Mouse (Mus musculus) spleen, postnatal 10 days (tissue): ENCODE data around the gene Fam149a.

Experiments used
- DNase-seq, 2 experiments: peaks; one replicate each; pipeline ENCODE4 v3.0.0; 2021 to 2022; ENCODE audit warnings: low spot score in 2 of 2

Gene Fam149a

DNA sequence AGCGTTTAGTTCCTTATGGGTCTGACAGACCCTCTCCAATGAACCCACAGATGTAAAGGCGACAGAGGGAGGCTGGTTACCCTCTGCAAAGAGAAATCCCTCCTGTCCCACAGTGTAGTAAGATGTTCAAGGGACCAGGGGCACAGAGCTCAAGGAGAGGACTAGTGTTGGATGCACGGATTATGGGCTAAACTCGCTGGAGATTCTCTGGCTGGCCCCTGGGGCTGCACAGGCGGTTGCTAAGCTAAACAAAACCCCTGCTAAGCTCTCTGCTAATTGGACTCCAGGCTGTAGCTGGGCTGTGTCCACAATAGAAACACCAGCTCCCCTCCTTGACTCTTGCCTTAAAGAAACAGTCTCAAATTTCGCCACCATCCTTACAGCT is at the start of gene Fam149a:
TSS of gene Fam149a (minus strand) at position 329 of the 385 bp plus-strand sequence.
- no peak for DNase-seq

DNA sequence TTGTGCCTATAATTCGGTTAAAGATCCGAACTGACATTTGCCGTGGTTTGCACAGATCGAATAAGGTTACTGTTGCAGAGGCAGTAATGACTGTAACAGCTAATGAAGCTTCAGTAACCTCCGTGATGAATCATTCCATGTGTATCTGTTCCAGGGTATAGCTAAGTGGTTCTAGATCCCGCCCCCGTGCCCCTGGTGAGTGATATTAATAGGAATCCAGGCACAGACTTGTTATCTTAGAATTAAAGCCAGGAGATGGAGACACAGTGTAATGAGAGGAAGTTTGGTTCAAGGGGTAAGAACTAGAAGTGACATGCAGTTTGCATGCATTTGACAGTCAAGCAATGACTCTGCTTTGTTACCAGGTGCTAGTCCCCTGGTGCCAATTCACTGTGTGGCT is 38.1 kb upstream of the Fam149a start:
- DNase-seq = no peak

DNA sequence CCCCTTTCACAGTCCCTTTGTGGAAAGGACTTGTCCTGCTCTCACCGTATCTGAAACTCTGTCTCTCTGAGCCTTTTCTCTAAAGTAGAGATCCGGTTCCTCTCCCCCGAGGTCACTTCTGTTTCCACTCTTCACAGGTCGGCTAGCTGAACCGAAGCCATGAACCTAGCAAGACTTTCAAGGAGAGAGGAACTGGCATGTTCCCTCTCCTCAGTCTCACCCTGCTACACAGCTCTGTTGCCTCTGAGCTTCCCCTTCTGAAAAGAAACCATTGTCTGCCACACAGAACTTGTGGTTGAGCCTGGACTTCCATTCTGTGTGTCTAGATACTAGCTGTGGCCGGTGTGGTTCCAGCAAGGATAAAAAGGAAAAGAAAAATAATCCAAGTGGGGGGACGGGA is 32.9 kb upstream of the Fam149a start:
- peak; percentile 3 to 17 for DNase-seq

DNA sequence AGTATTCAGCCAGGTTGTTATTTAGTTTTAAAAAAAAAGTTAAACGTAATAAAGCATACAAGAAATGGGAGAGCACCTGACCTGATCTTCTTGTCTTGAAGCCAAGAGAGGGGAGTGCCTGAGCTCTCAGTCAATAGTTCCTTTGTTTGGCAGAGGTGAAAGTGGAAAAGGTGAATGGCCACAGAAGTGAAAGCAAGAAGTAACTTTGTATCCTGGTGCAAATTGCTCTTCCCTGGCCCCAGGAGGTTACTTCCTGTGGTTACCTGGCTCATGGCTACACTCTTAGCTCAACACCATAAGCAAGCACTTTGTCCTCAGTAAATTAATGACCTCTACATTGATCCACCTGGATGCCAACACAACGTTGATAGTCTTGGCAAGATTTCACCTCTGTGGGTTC is 28.8 kb upstream of the Fam149a start, which contains the start of gene Tlr3:
TSS of gene Tlr3 (minus strand) at position 199 of the 400 bp plus-strand sequence.
- no peak for DNase-seq

DNA sequence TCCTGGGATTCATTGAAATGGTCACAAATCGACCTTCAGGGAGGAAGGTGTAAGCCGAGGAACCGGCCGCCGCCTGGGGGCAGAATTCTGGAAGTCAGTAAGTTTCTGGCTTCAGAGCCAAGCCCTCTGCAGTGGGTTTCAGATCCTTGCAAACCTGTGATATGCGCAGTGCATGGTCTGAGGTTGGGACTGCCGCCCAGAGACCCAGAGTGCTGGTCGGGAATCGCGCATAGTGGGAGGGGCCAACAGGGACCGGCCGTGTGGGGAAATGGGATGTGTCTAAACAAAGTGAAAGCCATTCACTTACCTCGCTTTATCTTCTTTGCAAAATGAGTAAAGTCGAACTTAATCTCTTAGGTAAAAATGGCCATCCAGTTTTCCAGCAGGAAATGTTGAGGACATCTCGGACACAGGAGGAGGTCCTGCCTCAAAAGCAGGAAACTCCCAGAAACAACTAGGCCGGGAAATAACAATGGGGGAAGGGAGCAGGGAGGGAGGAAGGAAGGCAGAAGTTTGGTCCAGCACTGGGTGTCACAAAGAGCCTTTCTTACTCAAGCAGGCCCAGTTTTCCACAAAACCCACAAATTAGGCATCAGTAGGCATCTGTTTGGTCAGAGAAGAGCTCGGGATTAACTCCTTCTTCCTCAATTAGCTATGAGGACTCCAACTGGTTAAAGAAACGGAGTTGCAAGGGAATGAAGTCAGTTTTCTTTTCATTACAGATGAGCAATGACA is 28.2 kb upstream of the Fam149a start:
- peak; percentile 12 to 48 for DNase-seq

DNA sequence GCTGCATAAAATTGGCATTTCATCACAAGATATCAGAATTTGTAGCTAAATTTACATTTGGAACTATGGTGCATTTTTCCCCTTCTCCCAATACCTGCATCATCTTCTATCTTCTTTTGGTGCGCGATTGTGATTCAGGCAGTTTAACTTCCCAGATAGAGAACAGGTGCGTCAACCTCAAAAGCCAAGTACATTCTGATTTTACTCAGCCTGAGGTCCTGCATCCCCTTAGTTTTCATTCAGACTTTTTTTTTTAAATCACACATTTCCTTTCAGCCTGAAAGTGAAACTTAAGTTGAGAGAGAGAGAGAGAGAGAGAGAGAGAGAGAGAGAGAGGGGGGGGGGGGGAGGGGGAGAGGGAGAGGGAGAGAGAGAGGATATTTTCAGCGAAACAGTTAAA is 27.6 kb upstream of the Fam149a start:
- DNase-seq = no peak

DNA sequence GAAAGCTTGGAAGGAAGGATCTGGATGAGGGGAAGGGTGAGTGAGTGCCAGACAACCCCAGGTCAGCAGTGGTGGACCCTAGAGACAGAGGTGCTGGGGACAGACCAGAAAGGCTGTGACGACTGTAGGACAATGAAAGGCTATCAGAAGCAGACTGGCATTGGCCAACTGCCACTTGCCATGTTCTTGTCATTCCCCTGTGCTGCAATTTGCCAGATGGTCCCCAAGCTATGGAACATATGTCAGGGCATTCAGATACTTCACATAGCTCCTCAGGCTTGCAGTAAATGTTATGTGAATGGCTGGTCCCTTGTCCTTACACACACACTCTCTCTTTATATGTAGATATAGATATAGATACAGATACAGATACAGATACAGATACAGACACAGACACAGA is 1.2 kb upstream of the Fam149a start:
- no peak for DNase-seq

DNA sequence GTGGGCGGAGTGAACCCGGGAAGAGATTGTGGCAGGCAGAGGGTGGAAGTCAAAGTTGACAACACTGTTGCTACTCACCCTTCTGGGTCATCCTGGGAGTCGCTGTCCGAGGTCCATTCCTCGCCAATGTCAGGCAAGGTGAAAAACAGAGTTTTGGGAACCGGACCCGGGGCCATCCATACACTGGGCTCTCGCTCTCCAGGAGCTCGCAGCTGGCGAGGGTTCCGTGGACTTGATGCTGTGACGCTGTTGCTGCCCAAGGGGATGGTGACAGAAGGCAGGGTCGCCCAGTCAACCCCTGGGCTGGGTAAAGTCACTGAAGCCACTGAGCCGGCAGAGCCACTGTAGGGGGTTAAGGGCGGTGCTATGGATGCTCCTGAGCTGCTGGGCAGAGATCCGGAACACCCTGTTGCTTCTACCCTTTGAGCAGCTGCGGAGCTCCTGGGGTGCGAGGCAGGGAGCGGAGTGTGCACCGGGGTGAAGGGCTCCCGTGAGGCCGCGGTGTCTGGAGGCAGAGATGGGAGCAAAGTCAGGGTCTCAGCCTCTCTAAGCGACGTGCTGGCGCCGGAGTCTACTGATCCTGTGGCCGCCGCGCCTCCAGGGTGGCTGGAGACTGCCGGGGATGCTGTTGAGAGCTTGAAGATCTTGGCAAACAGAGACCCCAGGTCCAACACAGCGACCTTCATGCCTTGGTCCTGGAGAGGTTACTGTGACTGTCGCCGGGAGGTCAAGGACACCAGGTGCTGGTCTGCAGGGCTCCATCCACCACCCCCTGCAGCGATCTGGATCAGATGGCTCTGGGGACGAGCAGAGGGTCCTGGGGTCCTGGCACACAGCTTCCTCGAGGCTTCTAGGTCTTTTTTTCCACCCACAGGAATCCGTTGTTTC is 772 bp downstream of the Fam149a start:
- no peak for DNase-seq

DNA sequence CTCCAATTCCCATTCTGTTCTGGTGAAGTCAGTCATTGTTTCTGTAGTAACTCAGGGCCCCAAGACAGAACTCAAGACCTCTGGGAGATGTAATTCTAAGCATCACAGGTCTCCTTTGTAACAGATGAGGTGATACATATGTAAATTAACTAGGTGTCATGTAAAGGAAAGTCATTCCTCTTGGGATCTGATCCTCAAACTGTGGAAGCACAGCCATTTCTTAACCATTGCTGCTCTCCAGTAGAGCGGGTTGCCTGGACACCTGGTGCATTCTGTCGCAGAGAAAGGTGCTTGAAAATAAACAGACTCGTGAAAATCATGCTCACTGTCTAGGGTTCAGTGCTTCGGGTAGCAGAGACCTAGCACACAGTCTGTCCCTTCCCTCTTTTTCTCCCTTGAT is 1.5 kb downstream of the Fam149a start:
- no peak for DNase-seq

DNA sequence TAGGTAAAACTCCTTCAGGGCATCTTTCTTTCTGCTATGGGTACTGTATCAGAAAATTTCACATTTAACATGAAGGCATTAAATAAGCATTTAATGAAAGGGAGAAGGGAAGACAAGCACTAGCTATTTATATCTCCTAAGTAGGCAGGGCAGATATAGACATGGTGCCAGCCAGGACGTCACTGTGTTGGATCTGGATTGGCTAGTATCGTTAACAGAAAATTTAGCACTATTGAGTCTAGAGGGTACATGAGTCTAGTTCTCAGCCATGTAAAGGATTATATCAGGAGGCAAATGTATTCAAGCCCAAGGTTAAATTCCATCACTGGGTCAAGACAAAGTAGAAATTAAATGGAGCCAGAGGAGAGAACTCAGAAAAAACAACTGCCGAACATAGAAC is 8.0 kb downstream of the Fam149a start:
- DNase-seq = no peak

DNA sequence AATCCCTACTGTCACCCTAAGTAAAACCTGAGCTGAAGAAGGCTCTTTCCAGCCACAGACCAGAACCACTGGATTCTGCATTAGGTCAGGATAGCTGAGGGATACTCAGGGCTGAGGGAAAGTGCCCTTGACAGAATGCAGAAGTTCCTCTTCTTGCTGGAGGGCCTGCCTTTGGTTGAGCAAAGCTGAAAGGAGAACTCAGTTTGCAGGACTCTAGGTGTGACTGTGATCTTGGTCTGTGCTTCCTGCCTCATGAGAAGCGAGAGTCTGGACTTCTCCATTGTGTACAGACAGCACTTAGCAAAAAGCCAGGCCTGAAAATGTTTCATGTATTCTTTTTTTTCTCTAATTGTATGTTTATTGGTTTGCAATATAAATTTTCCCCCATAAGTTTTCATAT is 14.9 kb downstream of the Fam149a start:
- no peak for DNase-seq

DNA sequence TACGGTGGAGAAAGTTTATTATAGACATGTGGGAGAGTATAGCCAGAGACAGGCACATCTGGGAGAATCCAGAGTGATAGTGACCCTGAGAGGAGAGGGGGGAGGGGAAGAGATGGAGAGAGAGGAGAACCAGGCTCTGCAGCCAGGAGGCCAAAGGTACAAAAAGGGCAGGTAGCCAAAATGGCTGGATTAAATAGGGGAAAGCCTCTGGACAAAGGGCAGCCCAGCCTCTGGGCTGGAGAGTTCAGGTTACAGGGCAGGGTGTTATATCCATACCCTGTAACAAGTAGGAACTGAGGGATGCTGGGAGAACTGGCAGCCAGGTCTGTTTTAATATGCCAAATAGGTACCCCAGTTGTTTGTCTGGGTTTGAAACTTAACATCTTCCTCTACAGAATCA is 18.9 kb downstream of the Fam149a start:
- DNase-seq = no peak

DNA sequence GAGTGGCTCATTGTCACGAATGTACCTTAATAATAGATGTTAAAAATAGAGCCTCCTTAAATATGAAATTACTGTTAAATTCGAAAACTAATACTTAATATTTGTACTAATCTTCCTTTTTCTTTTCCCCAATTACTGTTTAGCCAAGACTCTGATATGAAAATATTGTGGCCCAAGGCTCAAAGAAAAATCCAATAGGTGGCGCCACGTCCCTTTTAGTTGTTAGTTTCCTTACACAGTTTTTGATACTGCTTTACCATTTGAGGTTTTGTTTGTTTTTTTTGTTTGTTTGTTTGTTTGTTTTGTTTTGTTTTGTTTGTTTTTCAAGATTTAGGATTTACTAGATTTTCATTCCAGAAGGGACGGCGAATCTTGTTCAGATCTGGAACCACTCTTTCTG is 19.8 kb downstream of the Fam149a start:
- DNase-seq = peak in 1 of 2 experiments; percentile 31

DNA sequence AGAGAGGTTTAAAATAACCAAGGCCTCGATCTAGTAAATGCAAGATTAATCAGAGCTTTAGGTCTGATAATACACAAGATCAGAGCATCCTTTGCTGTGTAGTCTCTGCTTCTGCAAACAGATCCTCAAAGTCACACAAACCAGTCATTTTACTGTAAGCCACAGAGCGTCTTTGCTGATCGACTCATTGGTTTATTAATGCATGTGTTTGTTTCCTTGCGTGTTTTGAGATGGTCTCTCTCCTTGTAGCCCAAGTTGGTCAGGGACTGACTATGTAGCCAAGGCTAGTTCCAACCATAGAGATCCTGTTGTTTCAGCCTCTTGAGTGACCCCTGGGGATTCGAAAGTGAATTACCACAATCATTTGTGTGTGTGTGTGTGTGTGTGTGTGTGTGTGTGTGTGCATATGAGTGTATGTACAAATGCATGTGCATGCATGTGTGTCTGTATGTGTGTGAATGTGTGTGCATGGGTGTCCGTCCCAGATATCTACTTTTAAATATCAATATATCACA is 22.9 kb downstream of the Fam149a start:
- DNase-seq = no peak

DNA sequence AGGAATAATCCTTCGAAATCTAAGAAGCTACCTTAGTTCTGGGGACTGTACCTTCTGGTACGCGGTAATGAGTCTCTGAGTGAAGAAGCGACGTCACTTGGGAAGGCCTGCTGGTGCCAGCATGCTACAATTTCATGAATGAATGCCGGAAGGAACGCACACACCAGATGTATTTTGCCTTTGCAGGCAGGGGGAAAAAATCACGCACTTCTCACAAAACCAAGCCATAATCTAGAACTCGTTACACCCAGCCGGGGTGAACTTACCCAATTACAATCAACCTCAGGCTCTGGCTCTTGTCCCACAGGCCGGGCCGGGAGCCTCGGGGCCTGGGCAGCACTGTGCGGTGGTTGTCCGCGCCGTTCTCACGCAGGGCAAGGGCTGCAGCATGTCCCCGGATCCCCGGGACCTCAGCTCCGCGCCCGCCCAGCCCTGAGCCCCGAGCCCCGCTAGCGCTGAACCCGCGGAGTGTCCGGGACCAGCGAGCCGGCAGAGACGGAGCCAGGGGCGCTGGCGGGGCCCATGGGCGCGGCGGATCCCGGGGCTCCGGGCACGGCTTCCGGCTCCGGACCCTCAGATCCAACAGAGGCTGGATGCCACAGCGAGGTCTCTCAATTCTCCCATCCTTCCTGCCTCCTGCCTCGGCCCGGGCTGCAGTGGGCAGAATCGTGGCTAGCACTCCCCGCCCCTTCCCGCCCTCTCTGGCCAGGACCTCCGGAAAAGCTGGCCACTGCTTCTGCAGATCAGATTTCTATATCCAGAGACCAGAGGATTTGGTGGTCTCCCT is 23.8 kb downstream of the Fam149a start:
- no peak for DNase-seq

DNA sequence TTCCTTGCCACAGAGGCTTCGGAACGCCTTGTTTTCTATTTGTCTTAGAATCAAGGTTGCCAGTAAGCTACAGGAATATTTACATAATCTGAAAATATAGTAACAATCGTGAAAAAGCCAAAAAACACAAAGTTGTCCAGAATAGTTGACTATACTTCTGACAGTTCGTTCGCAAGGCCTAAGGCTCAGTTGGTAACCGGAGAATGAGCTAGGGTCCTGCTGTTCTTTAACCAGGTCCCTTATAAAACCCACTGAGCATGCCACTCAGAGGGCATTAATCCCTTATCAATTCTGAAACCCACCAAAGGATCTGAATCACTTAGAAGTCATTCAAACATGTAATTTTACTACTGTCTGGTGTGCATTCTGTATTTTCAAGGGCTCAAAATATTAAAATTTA is 26.3 kb downstream of the Fam149a start:
- no peak for DNase-seq

DNA sequence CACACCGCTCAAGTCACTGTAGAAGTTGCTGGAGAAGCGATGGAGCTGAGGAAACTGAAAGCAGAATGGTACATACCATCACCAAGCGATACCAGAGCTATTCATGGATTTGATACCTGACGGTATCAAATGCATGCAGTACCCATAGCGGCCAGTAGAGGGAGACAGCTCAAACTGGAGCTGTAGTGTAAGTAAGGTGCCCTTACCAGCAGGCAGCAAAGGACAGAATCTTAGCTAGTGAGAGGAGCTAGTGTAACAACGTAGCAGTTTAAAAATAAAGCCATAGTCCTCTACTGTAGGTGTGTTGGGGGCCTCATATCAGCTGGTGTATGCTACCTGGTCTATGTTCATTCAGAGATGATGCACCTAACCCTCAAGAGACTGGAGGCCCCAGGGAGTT is 37.1 kb downstream of the Fam149a start:
- peak; percentile 20 to 68 for DNase-seq

DNA sequence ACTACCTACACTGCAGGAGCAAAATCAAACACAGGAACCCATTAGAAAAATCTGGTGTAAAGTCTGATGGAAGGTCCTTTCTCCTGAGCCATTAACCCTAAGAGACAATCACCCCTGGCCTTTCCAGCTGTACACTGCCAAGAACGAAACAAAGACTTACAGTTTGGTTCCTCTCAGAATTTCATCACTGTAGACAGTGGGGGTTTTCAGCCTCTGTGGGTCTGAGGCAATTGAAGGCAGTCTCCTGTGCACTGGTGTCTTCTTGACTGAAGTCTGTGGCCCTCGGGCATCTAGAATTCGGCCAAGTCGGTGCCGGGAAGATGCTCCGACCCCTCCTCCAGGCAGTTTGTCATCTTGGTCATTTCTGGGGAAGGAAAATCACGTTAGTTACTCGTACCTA is 37.8 kb downstream of the Fam149a start:
- DNase-seq = no peak

DNA sequence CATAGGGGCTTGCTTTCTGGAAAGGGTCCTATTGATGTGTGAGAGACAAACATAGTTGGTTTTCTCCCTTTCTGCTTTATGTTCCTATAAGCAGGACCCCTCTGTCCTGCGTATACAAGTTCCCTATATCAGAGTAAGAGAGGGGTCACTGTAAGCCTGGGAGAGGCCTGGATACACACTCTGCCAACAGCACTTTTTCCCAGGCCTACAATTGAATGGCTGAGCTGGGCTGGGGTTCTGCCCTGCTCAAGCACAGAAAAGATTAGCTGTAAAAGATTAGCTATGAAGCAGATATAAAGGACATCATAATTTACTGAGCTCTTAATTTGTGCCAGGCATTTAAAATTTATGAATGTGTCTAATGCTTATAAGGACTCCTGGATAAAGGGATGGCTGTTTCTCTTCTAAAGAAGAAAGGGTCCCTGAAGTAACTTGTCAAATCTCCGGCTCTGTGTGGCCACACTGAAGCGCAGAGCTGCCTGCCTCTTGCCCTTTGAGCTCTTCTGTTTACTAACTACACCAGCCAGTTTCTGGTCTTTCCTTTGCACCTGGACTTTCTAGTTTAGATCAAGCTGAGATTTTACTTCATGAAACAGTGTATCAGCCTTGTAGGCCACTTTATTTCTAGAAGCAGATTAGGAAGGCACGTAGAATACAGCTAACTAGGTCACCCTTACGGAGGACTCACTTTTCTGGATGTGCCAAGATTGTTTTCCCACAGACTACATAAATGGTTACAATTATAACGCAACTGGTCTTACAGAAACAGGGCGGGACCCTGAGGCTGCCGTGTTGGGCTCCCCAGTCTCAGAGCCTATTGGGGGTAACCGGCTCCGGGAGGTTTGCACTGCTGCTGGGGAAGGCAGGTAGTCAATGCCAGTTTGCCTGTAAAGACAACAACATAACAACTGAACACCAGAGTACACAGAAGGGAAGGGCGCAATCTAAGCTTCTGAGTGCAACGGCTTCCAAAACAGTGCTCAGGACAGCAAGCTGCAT is 40.2 kb downstream of the Fam149a start:
- DNase-seq = no peak

DNA sequence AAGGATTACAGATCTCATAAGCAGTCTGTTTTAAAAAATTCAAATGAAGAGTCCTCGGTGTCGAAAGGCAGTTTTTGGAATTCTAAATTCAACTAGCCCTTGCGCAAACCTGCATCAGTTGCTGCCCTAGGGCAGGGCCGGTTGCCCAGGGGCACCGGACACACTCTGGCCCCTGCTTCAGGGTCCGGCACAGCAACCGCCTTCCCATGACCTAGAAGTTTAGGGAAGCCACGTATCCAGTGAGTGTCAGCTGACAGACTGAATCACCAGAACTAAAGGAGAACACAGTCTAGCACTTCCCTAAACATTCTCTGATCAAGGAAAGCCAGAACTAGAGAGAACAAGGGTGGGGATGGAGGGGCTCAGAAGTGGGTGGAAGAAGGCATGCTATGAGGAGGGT is 48.6 kb downstream of the Fam149a start:
- DNase-seq = no peak
